In the genomic region with DNA sequence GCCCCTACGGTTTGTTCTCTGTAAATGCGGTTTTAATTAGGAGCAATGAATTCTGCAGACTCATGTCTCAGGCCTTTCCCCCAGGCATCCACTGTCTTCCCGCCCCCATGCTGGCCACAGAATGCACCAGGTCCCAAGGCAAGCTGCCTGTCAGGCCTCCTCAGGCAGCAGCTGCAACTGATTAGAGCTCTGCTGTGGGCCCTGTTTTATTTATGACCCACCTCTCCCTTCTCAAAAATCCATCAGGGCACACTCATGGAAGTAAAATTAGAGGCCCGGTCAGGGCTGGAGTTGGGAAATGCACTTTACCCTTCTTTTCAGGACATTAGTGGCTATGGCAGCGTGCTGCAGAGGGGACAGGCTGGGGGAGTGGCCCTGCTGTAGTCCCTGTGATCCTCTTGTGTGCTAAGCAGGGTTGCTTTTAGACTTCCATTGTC, we compare ENCODE assay signal across 8 mouse cellular contexts.
DNase-seq lines count a peak whose midpoint lies in the region; ATAC-seq and TF ChIP-seq lines count a peak whose summit lies in the region.

No protein-coding gene starts in this region.

- no peaks in the 10 kb centered on the region for H3K36me3 ChIP-seq in embryonic facial prominence, embryonic 14.5 days (ENCODE audit: control insufficient read depth, insufficient read depth, low read length)
- H3K36me3 ChIP-seq in heart, embryonic 12.5 days = no peaks in the 10 kb centered on the region
- no peaks in the 10 kb centered on the region for H3K36me3 ChIP-seq in kidney, embryonic 16.5 days (ENCODE audit: insufficient read depth, low read length)
- H3K36me3 ChIP-seq in midbrain, embryonic 13.5 days = no peaks in the 10 kb centered on the region
- H3K36me3 ChIP-seq in thymus, adult 2 months (ENCODE audit: control insufficient read depth, insufficient read depth, low read length) = no peaks in the 10 kb centered on the region

- H3K27me3 ChIP-seq in embryonic facial prominence, embryonic 14.5 days (replicated peaks; ENCODE audit: control insufficient read depth, insufficient read depth, low read length) = no peaks in the 10 kb centered on the region
- H3K27me3 ChIP-seq in heart, embryonic 12.5 days (replicated peaks) = no peaks in the 10 kb centered on the region
- H3K27me3 ChIP-seq in kidney, embryonic 16.5 days (ENCODE audit: insufficient read depth, low read length) = no peaks in the 10 kb centered on the region
- no peaks in the 10 kb centered on the region for H3K27me3 ChIP-seq in midbrain, embryonic 13.5 days
- no peaks in the 10 kb centered on the region for H3K27me3 ChIP-seq in thymus, adult 2 months (ENCODE audit: control insufficient read depth, insufficient read depth, low read length)

- peak overlapping the region; percentile 95 for H3K27ac ChIP-seq in embryonic facial prominence, embryonic 14.5 days (replicated peaks; ENCODE audit: low read depth, low read length)
- peak overlapping the region; percentile 90 for H3K27ac ChIP-seq in heart, embryonic 12.5 days (ENCODE audit: poor library complexity, severe bottlenecking)
- H3K27ac ChIP-seq in kidney, embryonic 16.5 days (ENCODE audit: low read length) = peak overlapping the region; percentile 88
- H3K27ac ChIP-seq in midbrain, embryonic 13.5 days = peak overlapping the region; percentile 87
- no peak overlapping the region for H3K27ac ChIP-seq in thymus, adult 2 months (ENCODE audit: control insufficient read depth, insufficient read depth, low read length)

- H3K4me2 ChIP-seq in embryonic facial prominence, embryonic 14.5 days (ENCODE audit: low read depth, low read length) = peak overlapping the region; percentile 34
- peak overlapping the region; percentile 4; the same call in 1 of the 2 replicates for H3K4me2 ChIP-seq in heart, embryonic 12.5 days
- H3K4me2 ChIP-seq in kidney, embryonic 16.5 days (replicated peaks; ENCODE audit: low read depth, low read length) = no peak overlapping the region
- H3K4me2 ChIP-seq in midbrain, embryonic 13.5 days (replicated peaks) = peak overlapping the region; percentile 28

- no peak overlapping the region for H3K4me3 ChIP-seq in embryonic facial prominence, embryonic 14.5 days (ENCODE audit: low read depth, low read length)
- no peak overlapping the region for H3K4me3 ChIP-seq in heart, embryonic 12.5 days
- no peak overlapping the region for H3K4me3 ChIP-seq in kidney, embryonic 16.5 days (ENCODE audit: low read length)
- no peak overlapping the region for H3K4me3 ChIP-seq in midbrain, embryonic 13.5 days (replicated peaks)
- no peak overlapping the region for H3K4me3 ChIP-seq in thymus, adult 2 months (ENCODE audit: control insufficient read depth, insufficient read depth, low read length)

- peaks cover 47% of the 10 kb centered on the region for H3K4me1 ChIP-seq in embryonic facial prominence, embryonic 14.5 days (ENCODE audit: control insufficient read depth, insufficient read depth, low read length)
- H3K4me1 ChIP-seq in heart, embryonic 12.5 days (replicated peaks) = peaks cover 49% of the 10 kb centered on the region
- peaks cover 50% of the 10 kb centered on the region for H3K4me1 ChIP-seq in kidney, embryonic 16.5 days (ENCODE audit: insufficient read depth, low read length)
- H3K4me1 ChIP-seq in midbrain, embryonic 13.5 days (replicated peaks) = peaks cover 40% of the 10 kb centered on the region
- H3K4me1 ChIP-seq in thymus, adult 2 months (replicated peaks; ENCODE audit: control insufficient read depth, insufficient read depth, low read length) = no peaks in the 10 kb centered on the region

- 9% methylated on average over 5 of the region's 5 CpGs for WGBS in embryonic facial prominence, embryonic 14.5 days
- 11% methylated on average over 5 of the region's 5 CpGs for WGBS in heart, embryonic 12.5 days
- 8% methylated on average over 5 of the region's 5 CpGs for WGBS in kidney, embryonic 16.5 days
- WGBS in midbrain, embryonic 13.5 days = 2% methylated on average over 5 of the region's 5 CpGs
- WGBS in thymus, adult 2 months = 48% methylated on average over 5 of the region's 5 CpGs

- peak overlapping the region; percentile 25; the same call in 1 of the 2 replicates for H3K9ac ChIP-seq in embryonic facial prominence, embryonic 14.5 days (ENCODE audit: low read depth, low read length)
- no peak overlapping the region for H3K9ac ChIP-seq in heart, embryonic 12.5 days
- no peak overlapping the region for H3K9ac ChIP-seq in kidney, embryonic 16.5 days (replicated peaks; ENCODE audit: low read length)
- peak overlapping the region; percentile 10 for H3K9ac ChIP-seq in midbrain, embryonic 13.5 days (replicated peaks)

- peak; percentile 96 for ATAC-seq in embryonic facial prominence, embryonic 14.5 days (ENCODE audit: low read depth)
- ATAC-seq in heart, embryonic 12.5 days (ENCODE audit: insufficient number of reproducible peaks, low FRiP score) = peak; percentile 60; the same call in 1 of the 2 replicates
- peak; percentile 91 for ATAC-seq in kidney, embryonic 16.5 days (ENCODE audit: low FRiP score, low TSS enrichment)
- ATAC-seq in midbrain, embryonic 13.5 days = peak; percentile 94

- no peak for TF ChIP-seq POLR2A in thymus, adult 2 months (IDR thresholded peaks at IDR 0.05; ENCODE audit: control insufficient read depth, extremely low read depth, insufficient read depth, low read length, poor library complexity)

- H3K9me3 ChIP-seq in embryonic facial prominence, embryonic 14.5 days (ENCODE audit: control insufficient read depth, low read length) = no peaks in the 10 kb centered on the region
- H3K9me3 ChIP-seq in heart, embryonic 12.5 days (replicated peaks) = no peaks in the 10 kb centered on the region
- no peaks in the 10 kb centered on the region for H3K9me3 ChIP-seq in kidney, embryonic 16.5 days (ENCODE audit: low read length)
- no peaks in the 10 kb centered on the region for H3K9me3 ChIP-seq in midbrain, embryonic 13.5 days

- no peak for TF ChIP-seq CTCF in thymus, adult 2 months (IDR thresholded peaks at IDR 0.05; ENCODE audit: borderline replicate concordance, control insufficient read depth, extremely low read depth, insufficient read depth, low read length, poor library complexity)

- DNase-seq in layer of hippocampus, adult 9-11 months = peak; percentile 6
- DNase-seq in layer of hippocampus, adult 9-10 months (ENCODE audit: low spot score) = no peak
- peak; percentile 97 for DNase-seq in embryonic facial prominence, embryonic 14.5 days (ENCODE audit: low spot score)
- no peak for DNase-seq in thymus, adult 2 months
- DNase-seq in layer of hippocampus, postnatal 36 days = no peak

Comparison
In these comparisons a context has a peak if more than half of its experiments do, and no peak if none do; other contexts are left out.
1. DNase-seq: peak in layer of hippocampus, adult 9-11 months (single experiment) and embryonic facial prominence, embryonic 14.5 days (single experiment); none in layer of hippocampus, adult 9-10 months (single experiment), thymus, adult 2 months (single experiment) and layer of hippocampus, postnatal 36 days (0 of 2).
2. H3K9ac ChIP-seq: peak in embryonic facial prominence, embryonic 14.5 days (single experiment) and midbrain, embryonic 13.5 days (single experiment); none in heart, embryonic 12.5 days (single experiment) and kidney, embryonic 16.5 days (single experiment).
3. Peak in every context shown above with its lines, with median percentiles within 50 percentile points of each other: ATAC-seq.